Mouse (Mus musculus) heart, adult 2 months (tissue): ENCODE results near the gene Foxo3.

Source experiments
- CTCF ChIP-seq: fragments of 200-600 bp; IDR thresholded peaks from 2 replicates; pipeline ENCODE4 v1.8.1; 2022; ENCODE audit warnings: antibody characterized with exemption, mild to moderate bottlenecking, moderate library complexity
- EP300 ChIP-seq: fragments of 200-500 bp; IDR thresholded peaks from 2 replicates; pipeline ENCODE4 v1.6.1; 2011; ENCODE audit warnings: low read depth, low read length, control low read depth; ENCODE audit not compliant: insufficient read depth
- POLR2A ChIP-seq: fragments of 200-500 bp; IDR thresholded peaks from 2 replicates; pipeline ENCODE4 v1.6.1; 2011; ENCODE audit warnings: mild to moderate bottlenecking, low read depth, low read length, control low read depth; ENCODE audit not compliant: insufficient read depth

DNA sequence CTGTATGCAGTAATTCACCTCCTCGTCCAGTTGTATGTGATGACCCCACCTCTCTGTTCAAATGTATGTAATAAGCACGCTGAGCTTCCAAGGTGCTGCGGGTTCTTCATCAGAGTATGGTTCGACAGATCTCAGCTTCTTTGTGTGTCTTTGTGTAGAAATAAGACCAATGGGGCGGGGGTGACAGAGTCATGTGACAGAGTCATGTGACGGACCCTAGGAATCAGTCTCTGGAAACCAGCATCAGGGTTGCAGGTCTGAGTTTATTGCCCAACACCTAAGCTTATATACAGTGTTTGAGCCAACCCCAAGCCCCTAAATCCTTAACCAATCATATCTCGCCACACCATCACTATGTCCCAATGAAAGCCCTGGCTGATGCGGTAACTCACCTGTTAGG, 29.9 kb upstream of the Foxo3 start:
- TF ChIP-seq POLR2A (no peak), EP300 (no peak), CTCF (no peak)
